Mouse (Mus musculus): ENCODE measurements around the gene Rxra. TPM values are rescaled to one million over a fixed set of nuclear protein-coding genes. Genes with fewer than 3 reads are reported as not detected.
A peak's percentile ranks its signal among the peaks of the same experiment; 100 is the strongest.

Gene Rxra
- total RNA-seq, 4 experiments from 2014 or later, result 23.5 to 28.6 (median 26.1) TPM

DNA sequence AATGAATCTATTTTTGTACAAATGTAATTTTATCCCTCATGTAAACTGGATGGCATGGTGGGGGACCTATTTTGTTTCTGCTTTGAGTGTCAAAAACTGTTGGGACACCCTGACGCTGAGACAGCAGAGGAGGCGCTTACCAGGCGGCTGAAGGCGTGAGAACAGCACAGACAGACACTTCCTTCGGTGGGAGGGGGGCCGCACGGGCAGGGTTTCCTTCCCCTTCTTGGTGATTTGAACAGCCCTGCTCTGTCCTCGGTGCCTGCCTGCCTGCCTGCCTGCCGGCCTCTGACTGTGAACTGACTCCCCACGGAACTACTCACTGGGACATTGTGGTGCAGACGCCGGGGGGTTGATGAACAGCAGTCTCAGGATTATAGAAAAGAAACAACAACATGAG is 86.3 kb downstream of the Rxra start:
- no peak for DNase-seq (ENCODE audit: low spot score in 2 of 2)

DNA sequence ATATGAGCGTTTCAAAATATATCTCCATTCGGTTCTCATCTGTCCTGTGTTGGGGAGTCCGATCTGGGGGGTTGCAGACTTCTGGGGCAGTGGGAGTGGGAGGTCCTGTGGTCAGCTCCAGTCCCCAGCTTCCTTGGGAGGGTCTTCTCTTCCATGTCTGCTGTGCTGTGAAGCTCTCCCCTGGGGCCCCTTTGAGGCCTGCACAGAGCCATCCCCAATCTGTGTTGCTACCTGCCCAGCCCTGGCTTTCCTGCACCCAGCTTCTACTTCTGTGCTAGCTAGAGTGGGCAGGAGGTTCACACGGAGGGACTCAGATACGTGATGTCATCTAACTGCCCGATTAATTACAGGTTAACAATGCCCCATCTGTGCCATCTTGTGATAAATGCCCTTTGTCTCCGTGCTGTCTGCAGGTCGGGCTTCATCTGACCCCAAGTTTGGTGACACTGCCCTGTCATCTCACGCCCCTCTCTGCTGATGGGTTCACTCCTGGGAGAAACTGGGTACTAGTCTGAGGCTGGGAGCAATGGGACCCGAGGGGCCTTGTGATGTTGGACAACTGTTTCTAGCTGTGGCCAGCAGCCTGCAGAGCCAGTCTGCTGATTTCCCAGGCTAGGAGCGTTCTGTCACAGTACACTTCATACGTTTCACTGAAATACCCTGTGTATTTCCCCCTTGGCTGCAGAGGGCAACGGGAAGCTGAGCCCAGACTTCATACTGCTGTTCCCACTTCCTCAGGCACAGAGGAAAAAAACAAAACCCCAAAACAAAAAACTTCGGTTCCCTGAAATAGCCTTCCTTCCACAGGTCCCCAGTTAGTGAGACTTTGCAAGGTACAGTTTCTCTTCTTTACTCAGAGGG is 86.9 kb downstream of the Rxra start:
- DNase-seq (ENCODE audit: low spot score in 2 of 2), result no peak

DNA sequence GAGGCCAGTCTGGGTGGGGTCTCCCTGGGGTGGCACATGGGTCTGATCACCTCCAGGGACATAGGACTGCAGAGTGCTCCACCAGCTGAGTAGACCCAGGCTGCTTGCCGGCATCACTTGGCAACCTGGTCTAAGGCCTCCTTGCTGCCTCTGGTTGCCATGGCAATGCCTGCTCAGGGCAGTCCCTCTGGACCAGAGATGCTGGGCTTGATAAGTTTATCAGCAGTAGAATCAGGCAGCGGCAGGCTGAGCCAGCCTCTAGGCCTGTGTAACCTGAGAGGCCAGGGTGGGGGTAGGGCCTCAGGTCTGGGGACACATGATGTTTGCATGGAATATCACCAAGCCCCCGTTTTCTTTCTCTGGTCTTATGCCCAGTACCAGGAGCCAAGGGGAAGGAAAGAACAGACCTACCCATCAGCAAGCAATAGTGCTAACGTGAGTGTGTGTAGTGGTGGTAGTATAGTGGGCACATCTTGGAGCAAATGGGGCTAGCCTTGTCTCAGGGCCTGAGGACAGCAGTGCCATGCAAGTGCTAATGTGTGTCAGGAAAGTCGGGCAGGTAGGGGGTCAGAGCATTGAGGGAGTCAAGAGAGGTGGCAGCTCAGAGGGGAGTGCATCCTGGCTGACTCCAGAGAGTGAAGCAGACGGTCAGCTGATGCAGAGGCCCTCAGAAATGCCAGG is 88.2 kb downstream of the Rxra start:
- no peak for DNase-seq (ENCODE audit: low spot score in 2 of 2)

DNA sequence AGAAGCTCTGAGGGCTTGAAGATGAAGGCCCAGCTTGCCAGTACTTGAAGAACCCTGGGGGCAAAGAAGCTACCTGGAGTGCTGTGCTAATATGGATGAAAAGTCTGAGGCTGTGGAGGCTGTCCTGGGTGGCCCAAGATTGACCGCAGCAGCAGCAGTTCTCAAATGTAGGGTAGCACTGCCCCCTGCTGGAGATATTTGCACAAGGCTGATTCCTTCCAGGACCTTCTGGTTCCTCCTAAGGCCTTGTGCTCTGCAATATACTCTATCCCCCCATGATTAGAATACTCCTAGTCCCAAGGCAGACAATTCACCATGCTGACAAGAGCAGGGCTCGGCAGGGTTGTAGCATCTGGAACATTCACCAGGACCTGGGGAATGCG is 88.7 kb downstream of the Rxra start:
- DNase-seq (ENCODE audit: low spot score in 2 of 2), result peak in 1 of 2 experiments; percentile 75

DNA sequence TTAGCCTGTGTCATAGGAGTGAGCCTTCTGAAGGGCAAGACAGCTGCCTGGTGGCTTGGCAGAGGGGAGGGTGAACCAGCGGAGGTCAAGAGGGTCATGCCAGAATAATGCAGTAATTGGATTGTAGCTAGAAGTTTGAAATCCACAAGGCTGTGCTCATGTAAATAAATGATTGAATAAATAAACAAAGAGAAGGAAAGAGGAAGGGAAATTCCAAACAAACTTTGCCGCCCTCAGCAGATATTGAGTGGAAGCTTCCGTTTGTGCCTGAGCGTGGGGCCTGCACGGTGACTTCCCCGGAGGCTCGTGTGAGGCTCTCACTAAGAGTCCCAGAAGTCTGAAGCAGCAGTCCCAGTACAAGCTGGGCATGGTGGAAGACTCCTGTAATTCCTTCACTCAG is 91.5 kb downstream of the Rxra start:
- DNase-seq (ENCODE audit: low spot score in 2 of 2), result no peak

DNA sequence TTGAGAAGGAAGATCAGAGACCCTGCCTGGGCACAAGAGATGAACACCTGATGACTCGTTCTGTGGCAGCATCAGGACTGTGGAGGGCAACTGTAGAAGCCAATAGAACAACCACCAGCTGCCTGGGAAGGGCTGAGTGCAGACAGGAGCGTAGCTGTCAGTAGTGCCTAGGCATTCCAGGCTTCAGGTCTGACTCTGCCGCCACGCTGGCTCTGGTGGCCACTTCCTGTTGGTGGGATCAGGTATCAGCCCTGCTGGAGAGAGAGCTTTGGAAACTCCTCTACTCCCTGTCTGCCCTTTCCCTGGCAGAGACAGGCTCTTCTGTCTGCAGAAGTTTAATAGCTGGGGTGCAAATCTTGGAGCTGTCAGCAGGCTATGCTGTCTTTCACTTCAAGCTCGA is 93.5 kb downstream of the Rxra start:
- DNase-seq (ENCODE audit: low spot score in 2 of 2), result no peak

DNA sequence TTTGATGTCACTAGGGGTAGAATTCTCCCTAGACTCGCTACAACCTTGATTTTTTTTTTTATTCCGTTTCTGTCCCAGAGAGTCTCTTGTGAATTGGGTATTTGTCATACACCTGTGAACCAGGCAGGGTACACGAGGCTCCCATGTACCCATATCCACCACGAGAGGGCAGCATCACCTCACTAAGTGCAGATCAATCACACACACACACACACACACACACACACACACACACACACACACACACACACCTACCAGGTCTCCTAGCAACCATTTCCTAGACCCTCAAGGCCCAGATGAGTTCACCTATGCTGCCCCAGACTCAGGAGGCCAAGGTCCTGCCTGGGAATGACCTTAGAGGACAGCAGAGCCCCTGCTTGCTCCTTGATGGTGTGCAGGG is 94.0 kb downstream of the Rxra start:
- DNase-seq (ENCODE audit: low spot score in 2 of 2), result no peak

DNA sequence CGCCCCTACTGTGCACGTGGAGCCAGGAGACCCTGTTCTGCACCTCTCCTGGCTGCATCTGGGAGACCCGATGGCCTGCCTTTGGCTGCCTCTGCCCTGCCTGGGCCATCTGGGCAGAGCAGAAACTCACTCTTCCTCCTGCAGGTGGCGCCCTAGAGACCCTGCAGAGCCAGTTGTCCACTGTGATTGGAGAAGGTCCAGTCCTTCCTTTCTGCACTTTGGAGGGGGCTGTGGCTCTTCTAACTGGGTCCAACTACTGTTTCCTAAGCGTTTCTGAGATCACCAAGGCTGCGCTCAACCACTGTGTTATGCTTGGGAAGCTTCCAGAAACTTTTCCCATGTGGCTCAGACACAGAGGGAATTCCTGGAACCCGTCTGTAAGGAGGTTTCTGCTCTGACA is 95.7 kb downstream of the Rxra start:
- DNase-seq (ENCODE audit: low spot score in 2 of 2), result peak in 1 of 2 experiments; percentile 56

DNA sequence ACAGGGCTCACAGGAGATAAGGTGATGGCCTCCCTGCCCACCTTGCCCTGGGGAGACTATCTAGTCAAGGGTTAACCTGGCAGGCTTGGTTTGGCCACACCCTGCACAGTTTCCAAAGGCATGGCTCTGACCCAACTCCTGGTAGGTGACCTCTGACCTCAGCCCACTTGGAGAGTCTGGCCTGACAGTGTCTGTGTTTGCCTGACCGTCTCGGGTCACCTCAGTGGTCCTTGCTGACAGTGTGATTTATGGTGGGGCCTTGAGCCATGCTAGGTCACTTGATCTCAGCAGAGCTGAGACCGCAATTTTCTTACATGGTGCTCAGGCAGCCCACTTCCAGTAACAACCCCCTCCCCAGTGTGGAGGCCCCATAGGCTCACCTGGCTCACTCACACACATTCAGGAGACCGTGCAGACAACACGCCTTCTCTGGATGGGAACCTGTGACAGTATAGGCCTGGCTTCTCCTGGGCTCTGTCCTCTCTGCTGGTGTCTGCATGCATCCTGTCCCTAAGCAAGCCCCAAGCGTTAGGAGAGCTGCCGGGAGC is 96.7 kb downstream of the Rxra start:
- DNase-seq (ENCODE audit: low spot score in 2 of 2), result no peak

DNA sequence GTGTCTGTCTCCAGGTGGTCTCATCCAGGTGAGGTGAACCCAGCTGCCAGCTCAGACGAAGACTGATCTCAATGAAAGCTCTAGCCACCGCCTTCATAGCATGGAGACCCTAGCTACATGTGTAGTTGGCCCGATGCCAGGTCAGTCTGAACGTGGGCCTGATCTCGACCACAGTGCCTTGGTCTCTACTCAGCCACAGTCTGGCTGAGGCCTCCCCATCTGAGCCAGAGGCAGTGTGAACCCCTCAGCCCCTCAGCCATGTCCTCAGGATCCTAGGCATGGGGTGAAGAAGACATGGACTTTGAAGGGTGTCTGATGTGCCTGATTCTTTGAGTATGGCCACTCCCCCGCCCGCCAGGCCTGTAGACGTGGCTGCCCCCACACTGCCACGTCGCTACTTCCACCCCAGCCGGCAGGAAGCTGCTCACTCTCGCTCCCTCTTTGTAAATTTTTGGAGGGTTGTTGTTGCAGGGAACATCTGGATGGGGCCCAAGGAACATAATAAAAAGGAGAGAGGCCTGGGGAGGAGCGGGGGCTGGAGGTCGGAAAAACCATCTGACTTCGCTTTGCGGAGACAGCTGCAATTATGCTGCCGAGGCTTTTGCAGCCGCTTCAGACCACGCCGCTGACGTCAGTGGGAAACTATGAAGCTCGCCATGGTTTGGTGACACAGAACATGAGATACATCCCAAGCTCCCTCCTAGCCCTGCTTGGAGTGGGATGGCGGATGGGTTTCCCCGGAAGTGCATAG is 97.9 kb downstream of the Rxra start:
- no peak for DNase-seq (ENCODE audit: low spot score in 2 of 2)

DNA sequence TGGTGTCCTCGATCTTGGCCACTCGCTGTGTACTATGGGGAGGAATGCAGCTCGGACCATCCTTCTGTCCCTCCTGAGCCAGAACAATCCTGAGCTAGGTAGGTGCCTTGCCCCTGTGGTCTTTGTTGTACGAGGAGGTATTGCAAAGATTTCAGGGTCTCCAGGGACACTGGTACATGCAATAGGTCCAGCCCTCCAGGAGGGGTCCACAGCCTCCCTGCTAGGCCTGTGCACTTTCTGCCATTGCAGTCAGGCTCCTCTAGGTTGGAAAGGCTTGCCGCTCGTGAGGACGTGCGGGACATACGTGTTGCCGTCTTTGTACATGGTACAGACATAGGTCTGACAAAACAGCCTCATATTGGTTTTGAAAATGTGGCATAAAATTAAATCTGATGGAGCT is 98.8 kb downstream of the Rxra start:
- no peak for DNase-seq (ENCODE audit: low spot score in 2 of 2)

DNA sequence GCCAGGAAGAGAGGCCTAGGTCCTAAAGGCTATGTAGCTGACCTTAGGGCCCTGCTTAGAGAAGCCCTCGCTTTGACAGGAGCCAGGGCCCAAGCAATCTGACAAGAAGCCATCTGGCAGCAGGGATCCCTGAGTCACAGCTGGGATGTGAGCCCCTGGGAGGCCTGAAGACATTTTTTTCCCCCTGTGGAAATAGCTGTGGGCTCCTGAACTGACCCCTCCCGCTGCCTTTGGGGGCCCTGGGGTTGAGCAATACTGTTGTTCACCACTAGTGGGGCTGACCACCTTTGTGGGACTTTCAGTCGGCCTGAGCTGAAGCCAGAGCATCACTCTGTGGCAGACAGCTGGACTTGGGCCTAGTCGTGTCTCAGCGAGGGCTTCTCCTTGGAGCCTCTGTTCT is 99.4 kb downstream of the Rxra start:
- DNase-seq (ENCODE audit: low spot score in 2 of 2), result no peak

DNA sequence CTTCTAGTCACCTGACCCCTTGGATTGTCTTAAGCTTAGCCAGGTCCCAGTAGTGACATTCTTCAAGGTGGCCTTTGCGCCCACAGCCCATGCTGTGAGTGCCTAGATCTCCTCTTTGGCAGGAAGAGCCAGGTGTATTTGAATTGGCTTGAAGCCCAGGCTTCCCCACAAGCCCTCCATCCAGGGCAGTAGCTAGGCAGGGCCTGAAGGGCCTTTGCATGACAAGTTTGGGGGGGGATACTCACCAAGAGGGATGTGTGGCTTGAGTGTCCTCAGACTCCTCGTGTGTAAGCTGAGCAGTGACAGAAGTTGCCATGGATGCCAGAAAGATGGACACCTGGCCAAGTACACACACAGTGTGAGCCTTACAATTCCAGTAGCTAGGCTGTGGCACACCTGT is 101.5 kb downstream of the Rxra start:
- DNase-seq (ENCODE audit: low spot score in 2 of 2), result no peak

DNA sequence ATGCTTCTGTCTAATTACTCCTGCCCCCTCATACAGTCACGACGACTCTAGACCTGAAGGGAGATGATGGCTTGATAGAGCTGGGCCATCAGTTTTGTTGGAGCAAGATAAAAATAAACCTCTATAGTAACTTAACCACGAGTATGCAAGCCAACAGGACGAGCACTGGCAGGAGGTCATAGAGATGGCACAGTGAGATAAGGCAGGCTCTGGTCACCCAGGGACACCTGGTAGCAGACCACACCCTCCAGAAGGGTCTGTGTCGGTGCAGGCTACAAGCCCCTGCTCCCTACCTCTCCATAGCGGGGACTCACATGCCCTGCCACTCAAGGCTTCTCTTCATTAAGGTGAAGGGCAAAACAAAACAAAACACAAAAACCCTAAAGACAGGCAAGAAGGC is 102.0 kb downstream of the Rxra start:
- no peak for DNase-seq (ENCODE audit: low spot score in 2 of 2)

DNA sequence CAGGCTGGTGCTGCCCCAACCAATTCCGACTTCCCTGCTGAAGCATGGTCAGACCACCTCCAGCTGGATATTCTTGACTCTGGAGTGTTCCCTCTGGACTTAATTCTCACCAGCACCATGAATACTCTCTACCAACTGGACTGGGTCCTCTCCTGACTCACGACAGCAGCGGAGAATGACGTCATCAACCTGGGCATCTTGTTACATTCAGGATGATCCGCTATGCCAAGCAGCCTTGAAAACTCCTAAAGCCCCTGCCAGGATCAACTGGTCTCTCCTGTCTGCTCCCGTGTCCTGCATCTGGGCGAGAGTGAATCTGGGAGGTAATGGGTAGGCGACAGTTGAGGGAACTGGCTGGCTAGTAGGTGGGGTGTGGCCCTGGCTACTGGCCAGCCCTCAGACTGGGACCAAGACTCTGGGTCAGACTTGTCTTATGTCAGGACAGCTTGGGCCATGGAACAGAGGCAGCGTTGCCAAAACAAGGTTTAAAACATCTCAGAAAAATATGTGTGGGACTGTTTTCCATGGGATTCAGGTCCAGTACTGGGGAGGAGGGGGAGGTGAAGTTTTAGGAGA is 103.1 kb downstream of the Rxra start:
- DNase-seq (ENCODE audit: low spot score in 2 of 2), result no peak

DNA sequence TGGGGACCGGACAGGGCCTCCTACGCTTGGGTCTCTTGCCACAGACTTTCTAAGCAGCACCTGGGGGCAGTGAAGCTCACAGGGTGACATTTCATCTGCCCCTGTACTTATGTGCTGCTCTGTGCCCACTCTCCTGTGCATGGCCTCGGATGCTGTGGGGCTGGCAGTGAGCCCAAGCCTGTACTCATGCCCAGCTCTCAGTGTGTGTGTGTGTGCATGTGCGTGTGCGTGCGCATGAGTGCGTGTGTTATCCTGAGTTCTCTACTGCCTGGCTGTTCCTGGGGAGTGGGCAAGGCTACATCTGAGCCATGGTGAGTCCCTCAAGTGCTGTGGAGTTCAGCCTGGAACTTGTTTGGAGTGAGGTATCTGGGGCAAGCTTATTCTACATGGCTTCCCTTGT is 103.9 kb downstream of the Rxra start:
- no peak for DNase-seq (ENCODE audit: low spot score in 2 of 2)

DNA sequence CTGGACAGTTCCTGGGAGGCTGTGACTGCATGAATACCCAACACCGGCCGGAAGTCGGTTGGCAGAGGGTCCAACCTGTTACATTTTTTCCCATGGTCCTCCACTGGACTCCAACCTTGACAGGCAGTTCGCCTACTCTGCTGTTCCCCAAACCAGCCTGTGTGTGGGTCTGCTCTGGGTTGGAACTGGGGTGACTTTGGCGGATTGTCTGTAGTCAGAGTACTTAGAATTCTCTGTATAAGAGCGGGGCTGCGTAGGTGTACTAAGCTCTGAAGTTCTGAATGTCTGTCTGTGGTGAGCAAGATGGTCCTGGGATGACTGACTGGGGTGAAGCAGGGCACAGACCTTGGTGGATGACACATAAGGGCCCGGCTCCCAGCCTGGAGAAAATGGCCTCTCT is 109.1 kb downstream of the Rxra start:
- no peak for DNase-seq (ENCODE audit: low spot score in 2 of 2)

DNA sequence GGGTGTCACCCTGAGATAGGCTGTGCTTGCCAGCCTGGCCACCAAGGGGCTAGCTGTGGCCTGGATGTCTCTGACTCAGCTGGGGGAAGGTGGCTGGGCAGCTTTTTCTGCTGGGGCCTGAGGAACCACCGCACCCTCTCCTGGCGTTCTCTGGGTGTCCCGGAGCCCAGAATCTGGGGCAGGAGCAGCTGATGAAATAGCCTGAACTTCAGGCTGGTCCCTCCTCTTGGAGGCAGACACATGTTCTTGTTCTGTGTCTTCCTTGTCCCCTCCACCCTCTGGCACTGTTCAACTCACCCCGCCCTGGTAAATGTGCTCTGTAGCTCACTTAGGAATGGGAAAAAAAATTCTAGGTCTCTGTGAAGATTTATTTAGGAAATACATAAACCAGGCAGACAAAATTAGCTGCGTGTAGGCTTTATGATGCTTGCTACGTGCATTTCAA is 109.8 kb downstream of the Rxra start:
- peak in 1 of 2 experiments; percentile 44 for DNase-seq (ENCODE audit: low spot score in 2 of 2)

DNA sequence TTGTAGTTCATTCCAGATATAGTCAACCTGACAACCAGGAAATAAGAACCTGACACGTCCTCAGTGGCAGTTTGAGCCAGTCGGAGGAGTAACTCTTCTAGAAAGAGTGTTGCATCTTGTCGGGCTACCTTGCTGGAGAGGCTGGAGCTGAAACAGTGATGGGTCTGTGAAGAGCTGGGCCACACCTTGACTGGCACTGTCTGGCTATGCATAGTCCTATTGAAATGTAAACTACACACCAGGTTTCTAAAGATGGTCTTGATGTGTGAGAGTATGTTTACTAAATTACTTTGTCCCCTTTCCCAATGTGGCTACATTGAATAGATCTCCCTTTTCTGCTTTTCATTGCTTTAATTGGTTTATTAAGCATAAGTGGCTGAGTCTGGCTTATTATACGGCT is 115.3 kb downstream of the Rxra start:
- DNase-seq (ENCODE audit: low spot score in 2 of 2), result no peak

DNA sequence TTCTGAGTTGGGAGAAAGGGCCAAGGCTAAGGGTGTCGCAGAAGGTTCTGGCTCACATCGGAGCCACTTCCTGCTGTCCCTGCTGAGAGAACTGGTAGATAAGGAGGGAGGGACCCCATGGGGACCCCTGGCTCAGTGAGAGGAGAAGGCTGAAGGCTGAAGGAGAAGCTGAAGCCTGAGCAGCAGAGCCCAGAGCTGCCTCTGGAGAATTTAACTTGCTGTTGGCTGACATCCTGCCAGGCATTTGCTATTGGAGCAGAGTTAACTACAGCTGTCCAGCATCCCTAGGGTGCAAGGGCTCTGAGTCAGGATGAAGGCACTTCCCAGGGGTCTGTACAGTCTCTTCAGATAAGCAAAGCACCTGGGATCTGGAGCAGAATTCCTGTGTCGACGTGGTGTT is 122.8 kb downstream of the Rxra start:
- DNase-seq (ENCODE audit: low spot score in 2 of 2), result no peak

DNA sequence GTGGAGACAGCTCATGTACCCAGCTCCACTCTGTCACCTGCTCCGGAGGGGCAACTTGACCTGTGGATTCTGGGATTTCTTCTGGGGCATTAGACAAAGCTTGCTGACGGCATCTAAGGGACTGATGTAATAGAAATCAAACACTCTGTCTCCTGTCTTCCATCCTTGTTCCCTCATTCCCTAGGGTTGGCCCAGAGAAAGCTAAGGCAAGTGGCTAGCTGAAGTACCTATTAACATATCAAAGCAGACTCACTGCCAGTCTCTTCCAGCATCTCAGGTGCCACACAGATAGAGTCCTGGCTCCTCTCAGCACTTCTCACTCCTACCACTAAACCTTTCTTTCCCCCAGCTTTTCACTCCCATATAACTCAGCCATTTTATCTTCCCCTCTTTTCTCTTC is 124.8 kb downstream of the Rxra start:
- no peak for DNase-seq (ENCODE audit: low spot score in 2 of 2)

DNA sequence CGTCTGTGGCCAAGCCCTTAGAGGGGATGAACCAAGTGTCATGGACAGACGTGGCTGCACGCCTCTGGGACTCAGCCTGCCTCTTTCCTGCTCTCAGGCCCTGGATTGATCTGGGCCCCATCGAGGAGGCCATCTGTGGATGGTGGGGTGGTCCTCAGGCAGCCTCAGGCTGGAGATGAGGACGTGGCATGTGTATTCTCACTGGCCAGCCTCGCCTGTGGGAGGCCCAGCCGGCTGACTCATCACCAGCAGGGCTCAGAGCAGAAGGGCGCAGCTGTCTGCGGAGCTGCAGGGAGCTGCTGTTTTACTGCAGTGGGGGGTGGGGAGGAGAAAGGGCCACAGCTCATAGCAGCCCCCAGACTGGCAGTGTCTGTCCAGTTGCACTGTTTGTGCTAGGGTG is 126.3 kb downstream of the Rxra start:
- peak in 1 of 2 experiments; percentile 63 for DNase-seq (ENCODE audit: low spot score in 2 of 2)
